Mouse (Mus musculus) heart, postnatal 0 days (tissue): ENCODE data around the gene Asb8.

Source experiments
- CTCF ChIP-seq: IDR thresholded peaks from 2 replicates; pipeline ENCODE4 v1.5.1; 2016; ENCODE audit warnings: antibody characterized with exemption, control low read depth, low read depth
- EP300 ChIP-seq: IDR thresholded peaks from 2 replicates; pipeline ENCODE4 v1.6.1; 2016; ENCODE audit warnings: antibody characterized with exemption, low read depth

GRCm38 (mm10) chr15:98134034-98134433 is 31.4 kb downstream of the Asb8 start:
- TF ChIP-seq EP300 (no peak), CTCF (no peak)
